Mouse (Mus musculus): ENCODE results near the gene Hspb1. TPM values are rescaled to one million over a fixed set of nuclear protein-coding genes. Genes with fewer than 3 reads are reported as not detected.

Gene Hspb1
- polyA plus RNA-seq, 1 experiment from 2014 or later = 11.4 TPM

DNA sequence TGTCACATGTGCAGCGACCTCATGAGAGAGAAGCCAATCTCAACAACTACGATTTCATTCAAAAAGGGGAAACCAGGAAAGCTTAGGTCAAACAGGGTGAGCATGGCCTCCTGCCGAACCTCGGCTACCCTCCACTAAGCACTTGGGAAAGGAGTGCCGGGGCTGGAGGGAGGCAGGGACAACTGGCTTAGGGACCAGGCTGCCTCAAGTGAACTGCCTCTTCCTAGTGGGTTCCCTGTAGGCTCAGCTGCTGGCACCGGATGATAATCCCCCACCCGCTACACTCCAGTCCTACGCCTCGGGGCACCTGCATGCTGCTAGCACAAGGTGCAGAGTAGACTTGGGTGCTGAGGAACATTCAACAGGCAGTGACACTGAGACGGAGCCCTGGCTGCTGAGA lies 21.9 kb downstream of the Hspb1 start:
- no peaks in the 10 kb centered on the region for H3K9me3 ChIP-seq (ENCODE audit: control insufficient read depth, low read length)
- no peak overlapping the region for H3K4me2 ChIP-seq (ENCODE audit: low read depth, low read length, severe bottlenecking)
- no peak for ATAC-seq (replicated peaks; ENCODE audit: low FRiP score)
- WGBS = 93% methylated on average over 10 of the region's 10 CpGs
- H3K9ac ChIP-seq (ENCODE audit: low read length) = no peak overlapping the region
- DNase-seq (ENCODE audit: low spot score) = no peak
- no peak overlapping the region for H3K4me3 ChIP-seq (ENCODE audit: low read depth, low read length)
- peaks cover 10% of the 10 kb centered on the region; the same call in 1 of the 2 replicates for H3K36me3 ChIP-seq (ENCODE audit: control insufficient read depth, insufficient read depth, low read length)
- no peaks in the 10 kb centered on the region for H3K4me1 ChIP-seq (replicated peaks; ENCODE audit: control insufficient read depth, insufficient read depth, low read length)
- H3K27ac ChIP-seq (ENCODE audit: low read depth, low read length) = no peak overlapping the region
- H3K27me3 ChIP-seq (ENCODE audit: control insufficient read depth, insufficient read depth, low read length) = no peaks in the 10 kb centered on the region

DNA sequence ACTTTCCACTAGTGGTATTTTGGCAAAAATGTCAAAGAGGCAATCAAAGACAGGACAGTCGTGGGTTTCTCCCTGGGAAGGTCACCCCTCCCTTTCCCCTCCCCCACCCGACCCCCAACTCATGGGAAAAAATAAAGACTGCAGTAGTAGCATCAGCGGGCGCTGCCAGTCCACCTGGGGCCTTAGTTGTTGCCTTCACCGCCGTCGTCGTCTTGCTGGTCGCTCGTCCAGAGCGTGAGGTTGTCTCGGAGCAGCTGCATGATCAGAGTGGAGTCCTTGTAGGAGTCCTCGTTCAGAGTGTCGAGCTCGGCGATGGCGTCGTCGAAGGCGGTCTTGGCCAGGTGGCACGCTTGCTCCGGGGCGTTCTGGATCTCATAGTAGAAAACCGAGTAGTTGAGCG lies 23.1 kb downstream of the Hspb1 start:
- Histone ChIP-seq H3K4me2 (ENCODE audit: low read depth, low read length, severe bottlenecking) (no peak overlapping the region), H3K4me1 (replicated peaks; ENCODE audit: control insufficient read depth, insufficient read depth, low read length) (no peaks in the 10 kb centered on the region), H3K36me3 (ENCODE audit: control insufficient read depth, insufficient read depth, low read length) (peaks cover 10% of the 10 kb centered on the region; the same call in 1 of the 2 replicates), H3K27ac (ENCODE audit: low read depth, low read length) (no peak overlapping the region), H3K9ac (ENCODE audit: low read length) (no peak overlapping the region), H3K9me3 (ENCODE audit: control insufficient read depth, low read length) (no peaks in the 10 kb centered on the region), H3K27me3 (ENCODE audit: control insufficient read depth, insufficient read depth, low read length) (no peaks in the 10 kb centered on the region), H3K4me3 (ENCODE audit: low read depth, low read length) (no peak overlapping the region)
- WGBS = 90% methylated on average over 25 of the region's 25 CpGs
- ATAC-seq (replicated peaks; ENCODE audit: low FRiP score) = no peak
- DNase-seq (ENCODE audit: low spot score) = no peak

DNA sequence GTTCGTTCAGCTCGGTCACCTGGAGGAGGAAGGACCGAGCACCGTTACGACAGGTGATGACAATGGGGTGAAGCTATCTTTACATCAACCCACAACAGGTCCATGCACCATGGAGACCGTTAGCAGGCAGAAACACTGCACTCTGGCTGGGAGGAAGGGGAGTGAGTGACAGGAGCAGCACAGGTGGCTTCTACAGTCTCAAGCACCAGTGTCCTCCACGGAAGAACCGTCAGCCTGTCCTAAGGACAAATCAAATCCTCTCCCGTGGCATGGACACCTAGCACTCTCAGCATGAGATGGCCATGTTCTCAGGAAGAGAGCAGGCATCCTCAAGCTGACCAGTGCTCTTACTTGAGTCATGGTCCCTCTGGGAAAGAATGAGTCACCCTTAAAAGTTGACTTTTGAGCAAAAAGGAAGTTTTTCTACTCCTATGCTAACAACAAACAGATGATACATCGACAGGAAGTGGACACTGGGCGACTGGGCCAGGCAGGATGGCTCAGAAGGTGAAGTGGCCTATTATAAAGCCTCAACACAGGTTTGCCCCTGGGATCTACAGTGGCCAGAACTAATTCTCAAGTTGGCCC lies 24.0 kb downstream of the Hspb1 start:
- peaks cover 10% of the 10 kb centered on the region; the same call in 1 of the 2 replicates for H3K36me3 ChIP-seq (ENCODE audit: control insufficient read depth, insufficient read depth, low read length)
- no peak for ATAC-seq (replicated peaks; ENCODE audit: low FRiP score)
- 90% methylated on average over 11 of the region's 11 CpGs for WGBS

DNA sequence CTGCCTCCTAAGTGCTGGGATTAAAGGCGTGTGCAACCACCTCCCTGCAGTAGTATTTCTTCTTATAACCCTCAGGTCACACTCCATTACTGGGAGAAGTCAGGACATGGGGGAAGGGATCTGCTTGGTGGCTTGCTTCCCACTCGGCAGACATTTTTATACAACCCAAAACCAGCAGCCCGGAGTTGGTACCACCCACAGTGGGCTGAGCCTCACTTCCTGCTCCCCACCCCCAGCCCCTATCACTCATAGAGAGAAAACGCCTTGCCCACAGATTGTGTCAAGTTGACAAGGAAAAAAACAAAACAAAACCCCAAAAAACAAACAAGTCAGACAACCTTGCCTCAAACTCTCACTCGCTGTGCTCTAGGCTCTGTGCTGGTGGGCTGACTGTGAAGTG lies 25.5 kb downstream of the Hspb1 start:
- no peak for ATAC-seq (replicated peaks; ENCODE audit: low FRiP score)
- no peak overlapping the region for H3K9ac ChIP-seq (ENCODE audit: low read length)
- no peak overlapping the region for H3K4me2 ChIP-seq (ENCODE audit: low read depth, low read length, severe bottlenecking)
- no peak overlapping the region for H3K27ac ChIP-seq (ENCODE audit: low read depth, low read length)
- H3K36me3 ChIP-seq (ENCODE audit: control insufficient read depth, insufficient read depth, low read length) = peaks cover 16% of the 10 kb centered on the region
- H3K9me3 ChIP-seq (ENCODE audit: control insufficient read depth, low read length) = no peaks in the 10 kb centered on the region
- H3K27me3 ChIP-seq (ENCODE audit: control insufficient read depth, insufficient read depth, low read length) = no peaks in the 10 kb centered on the region
- H3K4me1 ChIP-seq (replicated peaks; ENCODE audit: control insufficient read depth, insufficient read depth, low read length) = no peaks in the 10 kb centered on the region
- WGBS = 84% methylated on average over 5 of the region's 5 CpGs
- H3K4me3 ChIP-seq (ENCODE audit: low read depth, low read length) = no peak overlapping the region
- no peak for DNase-seq (ENCODE audit: low spot score)

More for the DNA sequence above, 24.0 kb downstream of the Hspb1 start:
- DNase-seq (ENCODE audit: low spot score) = no peak
- no peaks in the 10 kb centered on the region for H3K9me3 ChIP-seq (ENCODE audit: control insufficient read depth, low read length)
- H3K27ac ChIP-seq (ENCODE audit: low read depth, low read length) = no peak overlapping the region
- no peaks in the 10 kb centered on the region for H3K4me1 ChIP-seq (replicated peaks; ENCODE audit: control insufficient read depth, insufficient read depth, low read length)
- no peak overlapping the region for H3K9ac ChIP-seq (ENCODE audit: low read length)
- H3K4me3 ChIP-seq (ENCODE audit: low read depth, low read length) = no peak overlapping the region
- no peak overlapping the region for H3K4me2 ChIP-seq (ENCODE audit: low read depth, low read length, severe bottlenecking)
- H3K27me3 ChIP-seq (ENCODE audit: control insufficient read depth, insufficient read depth, low read length) = no peaks in the 10 kb centered on the region

DNA sequence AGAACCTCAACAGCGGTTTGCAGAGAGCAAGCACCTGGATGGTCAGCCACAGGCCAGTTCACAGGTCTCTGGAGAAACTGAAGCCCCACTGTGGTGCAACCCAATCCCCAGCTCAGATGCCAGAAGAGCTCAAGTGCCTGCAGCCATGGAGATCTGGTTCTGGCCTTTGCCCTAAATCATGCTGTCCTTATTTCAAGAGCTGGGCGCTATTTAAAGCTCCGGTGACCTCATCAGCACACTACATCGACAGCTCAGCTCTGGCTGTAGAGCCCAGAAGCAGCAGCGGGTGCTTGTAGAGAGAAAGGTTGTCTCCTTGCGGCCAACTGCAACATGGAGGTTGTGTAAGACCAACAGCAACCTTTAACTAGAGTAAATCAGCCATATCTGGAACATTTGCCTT lies 26.4 kb downstream of the Hspb1 start:
- peaks cover 15% of the 10 kb centered on the region for H3K36me3 ChIP-seq (ENCODE audit: control insufficient read depth, insufficient read depth, low read length)
- no peaks in the 10 kb centered on the region for H3K4me1 ChIP-seq (replicated peaks; ENCODE audit: control insufficient read depth, insufficient read depth, low read length)
- H3K4me2 ChIP-seq (ENCODE audit: low read depth, low read length, severe bottlenecking) = no peak overlapping the region
- no peaks in the 10 kb centered on the region for H3K27me3 ChIP-seq (ENCODE audit: control insufficient read depth, insufficient read depth, low read length)
- no peak overlapping the region for H3K27ac ChIP-seq (ENCODE audit: low read depth, low read length)
- H3K9ac ChIP-seq (ENCODE audit: low read length) = no peak overlapping the region
- ATAC-seq (replicated peaks; ENCODE audit: low FRiP score) (no peak), DNase-seq (ENCODE audit: low spot score) (no peak)
- no peak overlapping the region for H3K4me3 ChIP-seq (ENCODE audit: low read depth, low read length)
- 92% methylated on average over 6 of the region's 6 CpGs for whole genome bisulfite sequencing
- H3K9me3 ChIP-seq (ENCODE audit: control insufficient read depth, low read length) = no peaks in the 10 kb centered on the region

DNA sequence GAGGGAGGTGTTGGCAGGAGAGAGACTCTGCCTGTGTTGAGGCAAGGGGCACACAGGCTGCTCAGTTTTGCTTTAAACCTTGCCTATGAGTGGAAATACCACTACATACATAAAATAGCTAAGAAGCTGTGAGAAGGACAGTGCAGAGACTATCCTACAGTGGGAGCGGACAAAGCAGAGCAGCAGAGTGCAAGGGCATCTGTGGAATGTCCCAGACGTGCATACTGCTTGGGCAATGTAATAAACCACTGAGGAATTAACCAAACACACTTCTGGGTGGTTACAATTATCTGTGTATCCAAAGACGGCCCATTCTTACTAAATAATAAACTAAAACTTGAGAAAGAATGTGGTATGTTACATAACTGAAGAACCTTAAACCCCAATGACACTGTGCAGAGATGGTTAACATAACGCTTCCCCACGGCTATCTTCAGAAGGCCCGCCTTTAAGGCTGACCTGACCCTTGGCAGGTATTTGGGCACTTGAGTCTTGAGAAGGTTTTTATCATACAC lies 28.4 kb downstream of the Hspb1 start:
- no peak for DNase-seq (ENCODE audit: low spot score)
- H3K4me1 ChIP-seq (replicated peaks; ENCODE audit: control insufficient read depth, insufficient read depth, low read length) = no peaks in the 10 kb centered on the region
- H3K4me2 ChIP-seq (ENCODE audit: low read depth, low read length, severe bottlenecking) = no peak overlapping the region
- H3K27me3 ChIP-seq (ENCODE audit: control insufficient read depth, insufficient read depth, low read length) = no peaks in the 10 kb centered on the region
- WGBS = 94% methylated on average over 6 of the region's 6 CpGs
- H3K4me3 ChIP-seq (ENCODE audit: low read depth, low read length) = no peak overlapping the region
- no peaks in the 10 kb centered on the region for H3K9me3 ChIP-seq (ENCODE audit: control insufficient read depth, low read length)
- peaks cover 14% of the 10 kb centered on the region for H3K36me3 ChIP-seq (ENCODE audit: control insufficient read depth, insufficient read depth, low read length)
- H3K27ac ChIP-seq (ENCODE audit: low read depth, low read length) = no peak overlapping the region
- no peak overlapping the region for H3K9ac ChIP-seq (ENCODE audit: low read length)
- no peak for ATAC-seq (replicated peaks; ENCODE audit: low FRiP score)

DNA sequence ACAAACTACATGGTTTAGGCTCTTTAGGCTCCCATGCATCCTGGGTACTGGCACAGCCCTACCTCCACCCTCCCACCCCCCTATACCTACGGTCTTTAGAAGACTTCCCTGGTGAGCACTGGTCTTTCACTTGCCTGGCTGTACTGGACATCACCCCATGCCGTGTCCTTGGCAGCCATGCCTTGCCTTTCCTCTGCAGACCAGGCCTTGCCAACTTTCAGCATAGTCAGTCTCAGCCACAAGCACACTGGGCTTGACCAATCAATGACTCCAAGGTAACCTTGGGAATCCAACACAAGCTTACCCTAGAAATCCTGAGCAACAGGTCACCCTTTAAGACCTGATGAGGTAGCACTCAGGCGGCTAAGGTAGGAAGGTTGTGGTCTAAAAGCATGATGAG lies 28.9 kb downstream of the Hspb1 start:
- H3K9me3 ChIP-seq (ENCODE audit: control insufficient read depth, low read length) = no peaks in the 10 kb centered on the region
- ATAC-seq (replicated peaks; ENCODE audit: low FRiP score) (no peak), DNase-seq (ENCODE audit: low spot score) (no peak)
- H3K4me3 ChIP-seq (ENCODE audit: low read depth, low read length) = no peak overlapping the region
- H3K27me3 ChIP-seq (ENCODE audit: control insufficient read depth, insufficient read depth, low read length) = no peaks in the 10 kb centered on the region
- no peak overlapping the region for H3K4me2 ChIP-seq (ENCODE audit: low read depth, low read length, severe bottlenecking)
- H3K9ac ChIP-seq (ENCODE audit: low read length) = no peak overlapping the region
- no peaks in the 10 kb centered on the region for H3K4me1 ChIP-seq (replicated peaks; ENCODE audit: control insufficient read depth, insufficient read depth, low read length)
- H3K36me3 ChIP-seq (ENCODE audit: control insufficient read depth, insufficient read depth, low read length) = peaks cover 17% of the 10 kb centered on the region
- WGBS = 93% methylated on average over 3 of the region's 3 CpGs
- no peak overlapping the region for H3K27ac ChIP-seq (ENCODE audit: low read depth, low read length)

DNA sequence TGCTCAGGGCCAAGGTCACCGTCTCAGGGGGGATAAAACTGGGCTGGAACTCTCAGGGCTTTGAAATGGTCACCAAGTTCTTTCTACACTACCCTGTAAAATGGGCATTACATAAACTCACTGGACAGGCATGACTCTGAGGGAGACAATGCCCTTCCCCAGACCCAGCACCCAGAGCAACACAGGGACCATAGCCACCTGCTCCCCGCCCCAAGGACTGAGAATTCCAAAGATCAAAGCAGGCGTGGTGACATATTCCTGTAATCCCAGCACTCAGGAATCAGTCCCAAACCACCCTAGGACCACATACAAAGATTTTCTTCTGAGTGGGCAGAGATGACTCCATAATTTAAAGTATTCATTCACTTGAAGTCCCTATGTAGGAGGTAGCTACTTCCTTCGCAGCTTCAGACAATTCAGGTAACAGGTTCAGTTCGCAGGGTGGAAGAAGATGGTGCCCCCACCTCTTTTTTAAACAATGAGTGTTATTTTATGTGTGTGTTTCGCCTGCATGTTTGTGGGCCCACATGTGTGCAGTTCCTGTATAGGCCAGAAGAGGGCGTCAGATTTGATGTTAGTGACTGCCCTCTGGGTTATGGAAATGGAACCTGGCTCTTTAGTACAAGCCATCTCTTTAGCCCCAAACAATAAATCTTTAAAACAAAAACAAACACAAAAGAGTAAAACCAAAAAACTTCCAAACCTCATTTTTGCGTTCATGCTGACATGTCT lies 29.8 kb downstream of the Hspb1 start:
- 94% methylated on average over 8 of the region's 8 CpGs for WGBS
- H3K4me2 ChIP-seq (ENCODE audit: low read depth, low read length, severe bottlenecking) = no peak overlapping the region
- no peaks in the 10 kb centered on the region for H3K9me3 ChIP-seq (ENCODE audit: control insufficient read depth, low read length)
- H3K9ac ChIP-seq (ENCODE audit: low read length) = no peak overlapping the region
- H3K4me1 ChIP-seq (replicated peaks; ENCODE audit: control insufficient read depth, insufficient read depth, low read length) = no peaks in the 10 kb centered on the region
- no peak overlapping the region for H3K27ac ChIP-seq (ENCODE audit: low read depth, low read length)
- H3K36me3 ChIP-seq (ENCODE audit: control insufficient read depth, insufficient read depth, low read length) = peaks cover 25% of the 10 kb centered on the region
- DNase-seq (ENCODE audit: low spot score) (no peak), ATAC-seq (replicated peaks; ENCODE audit: low FRiP score) (no peak)
- no peaks in the 10 kb centered on the region for H3K27me3 ChIP-seq (ENCODE audit: control insufficient read depth, insufficient read depth, low read length)
- H3K4me3 ChIP-seq (ENCODE audit: low read depth, low read length) = no peak overlapping the region

DNA sequence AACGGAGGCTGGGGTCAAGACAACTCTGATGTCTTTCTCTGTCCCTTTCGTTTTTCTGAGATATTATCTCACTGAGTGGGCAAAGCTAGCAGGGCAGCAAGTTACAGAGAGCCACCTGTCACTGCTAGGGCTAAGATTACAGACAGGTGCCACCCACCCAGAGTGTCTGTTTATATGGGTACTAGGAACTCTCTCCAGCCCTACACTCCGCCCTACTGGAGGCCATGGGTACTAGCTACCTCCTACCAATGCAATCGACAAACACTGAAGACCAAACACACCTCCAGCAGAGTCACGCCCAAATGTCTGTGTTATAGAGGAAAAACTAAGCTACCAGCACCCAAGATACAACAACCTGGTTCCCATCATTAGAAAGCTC lies 30.3 kb downstream of the Hspb1 start:
- WGBS = 95% methylated on average over 5 of the region's 5 CpGs
- Histone ChIP-seq H3K9me3 (ENCODE audit: control insufficient read depth, low read length) (no peaks in the 10 kb centered on the region), H3K4me1 (replicated peaks; ENCODE audit: control insufficient read depth, insufficient read depth, low read length) (no peaks in the 10 kb centered on the region), H3K27me3 (ENCODE audit: control insufficient read depth, insufficient read depth, low read length) (no peaks in the 10 kb centered on the region), H3K36me3 (ENCODE audit: control insufficient read depth, insufficient read depth, low read length) (peaks cover 25% of the 10 kb centered on the region), H3K9ac (ENCODE audit: low read length) (no peak overlapping the region), H3K27ac (ENCODE audit: low read depth, low read length) (no peak overlapping the region), H3K4me3 (ENCODE audit: low read depth, low read length) (no peak overlapping the region), H3K4me2 (ENCODE audit: low read depth, low read length, severe bottlenecking) (no peak overlapping the region)
- DNase-seq (ENCODE audit: low spot score) = no peak
- ATAC-seq (replicated peaks; ENCODE audit: low FRiP score) = no peak

Data from forebrain, embryonic 11.5 days (tissue).